Mouse (Mus musculus): ENCODE data around the gene Agfg2. TPM values are rescaled to one million over a fixed set of nuclear protein-coding genes. Genes with fewer than 3 reads are reported as not detected.
A peak's percentile ranks its signal among the peaks of the same experiment; 100 is the strongest.
"Not testable (repeated sequence)": the region's sequence is repeated elsewhere in the genome, so short reads cannot be mapped to it uniquely, and the experiment has no call there.

Agfg2 gene
- polyA plus RNA-seq, 1 experiment from 2014 or later, result 16.4 TPM

DNA sequence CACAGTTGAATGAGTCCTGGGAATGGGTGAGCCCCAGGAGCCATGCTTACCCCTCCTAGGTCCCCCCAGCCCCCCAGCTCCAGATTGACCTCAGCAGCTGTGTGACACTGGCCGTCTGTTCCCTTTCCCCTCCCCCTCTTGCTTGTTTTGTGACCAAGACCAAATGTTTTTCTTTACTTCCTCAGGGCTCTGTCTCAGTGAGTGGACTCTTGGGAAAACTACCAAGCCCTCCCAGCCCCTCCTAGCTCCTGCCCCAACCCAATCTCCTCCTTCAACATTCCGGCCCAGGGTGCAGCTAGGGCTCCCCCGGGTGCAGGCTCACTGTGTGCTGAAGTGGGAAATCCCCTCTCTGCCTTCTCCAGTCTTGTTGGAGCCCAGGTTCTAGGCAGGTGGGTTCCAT is 53.9 kb downstream of the Agfg2 start:
- WGBS, result 25% methylated on average over 3 of the region's 3 CpGs
- Histone ChIP-seq H3K4me2 (ENCODE audit: low read length) (peak overlapping the region; percentile 80), H3K27ac (ENCODE audit: low read depth) (peak overlapping the region; percentile 94), H3K4me3 (ENCODE audit: low read depth, low read length) (peak overlapping the region; percentile 18; the same call in 1 of the 2 replicates), H3K9ac (ENCODE audit: low read length) (peak overlapping the region; percentile 20), H3K9me3 (ENCODE audit: control insufficient read depth, low read length) (no peaks in the 10 kb centered on the region), H3K4me1 (replicated peaks; ENCODE audit: control insufficient read depth, insufficient read depth, low read length) (peaks cover 29% of the 10 kb centered on the region), H3K36me3 (ENCODE audit: control insufficient read depth, insufficient read depth, low read length) (peaks cover 23% of the 10 kb centered on the region), H3K27me3 (replicated peaks; ENCODE audit: control insufficient read depth, insufficient read depth, low read length) (no peaks in the 10 kb centered on the region)
- DNase-seq (ENCODE audit: low spot score) (no peak), ATAC-seq (replicated peaks; ENCODE audit: low FRiP score, low TSS enrichment, low read depth) (no peak)

DNA sequence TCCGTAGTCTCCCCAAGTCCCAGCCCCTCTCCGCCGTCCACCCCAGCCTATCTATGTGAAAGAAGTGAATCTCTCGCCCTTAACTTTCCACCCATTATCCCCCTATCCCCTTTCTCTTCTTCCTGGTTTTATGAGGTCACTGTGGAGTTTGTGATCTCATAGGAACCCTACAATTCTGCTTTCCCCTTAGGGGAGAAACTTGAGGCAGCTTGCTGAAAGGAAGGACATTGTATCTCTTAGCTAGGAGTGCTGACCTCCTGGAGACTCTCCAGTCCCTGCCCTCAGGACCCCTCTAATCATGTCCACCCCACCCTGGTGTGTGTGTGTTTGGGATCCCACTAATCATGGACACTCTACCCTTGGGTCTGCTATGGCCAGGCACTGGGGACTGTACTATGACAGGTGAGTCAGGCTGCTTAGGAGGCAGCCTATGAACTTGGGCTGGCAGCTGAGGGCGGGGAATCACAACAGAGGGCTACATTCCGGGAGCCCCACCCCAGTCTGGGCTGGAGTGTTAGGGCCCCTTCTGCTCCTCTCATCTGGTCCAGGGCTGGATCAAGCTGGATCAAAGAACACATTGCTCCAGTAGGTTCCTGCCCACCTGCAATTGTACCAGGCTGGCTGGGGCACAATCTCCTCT is 54.5 kb downstream of the Agfg2 start:
- peaks cover 17% of the 10 kb centered on the region for H3K36me3 ChIP-seq (ENCODE audit: control insufficient read depth, insufficient read depth, low read length)
- H3K4me1 ChIP-seq (replicated peaks; ENCODE audit: control insufficient read depth, insufficient read depth, low read length), result peaks cover 29% of the 10 kb centered on the region
- H3K9me3 ChIP-seq (ENCODE audit: control insufficient read depth, low read length), result no peaks in the 10 kb centered on the region
- H3K4me2 ChIP-seq (ENCODE audit: low read length), result peak overlapping the region; percentile 80
- peak overlapping the region; percentile 94 for H3K4me3 ChIP-seq (ENCODE audit: low read depth, low read length)
- peak; percentile 13; the same call in 1 of the 2 replicates for ATAC-seq (replicated peaks; ENCODE audit: low FRiP score, low TSS enrichment, low read depth)
- peak overlapping the region; percentile 94 for H3K27ac ChIP-seq (ENCODE audit: low read depth)
- H3K9ac ChIP-seq (ENCODE audit: low read length), result peak overlapping the region; percentile 81
- WGBS, result 18% methylated on average over 6 of the region's 6 CpGs
- DNase-seq (ENCODE audit: low spot score), result no peak
- H3K27me3 ChIP-seq (replicated peaks; ENCODE audit: control insufficient read depth, insufficient read depth, low read length), result no peaks in the 10 kb centered on the region

DNA sequence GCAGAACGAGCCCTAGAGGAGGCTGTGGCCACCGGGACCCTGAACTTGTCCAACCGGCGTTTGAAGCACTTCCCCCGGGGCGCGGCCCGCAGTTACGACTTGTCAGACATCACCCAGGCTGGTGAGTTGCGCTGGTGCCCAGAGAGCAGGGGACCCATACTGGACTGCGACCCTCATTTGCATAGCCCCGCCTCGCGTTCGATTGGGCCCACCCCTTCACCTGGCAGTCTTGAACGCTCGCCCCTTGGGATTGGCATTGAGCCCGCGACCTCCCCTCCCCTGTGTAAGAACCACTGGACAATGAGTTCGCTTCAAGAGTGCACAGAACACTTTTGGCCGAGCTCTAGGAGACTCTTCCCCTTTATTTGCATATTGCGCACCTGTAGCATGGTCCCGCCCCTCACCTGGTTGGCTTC is 55.2 kb downstream of the Agfg2 start:
- ATAC-seq (replicated peaks; ENCODE audit: low FRiP score, low TSS enrichment, low read depth) (peak; percentile 61), DNase-seq (ENCODE audit: low spot score) (no peak)
- under 1% methylated on average over 23 of the region's 23 CpGs for WGBS
- peaks cover 29% of the 10 kb centered on the region for H3K4me1 ChIP-seq (replicated peaks; ENCODE audit: control insufficient read depth, insufficient read depth, low read length)
- no peaks in the 10 kb centered on the region for H3K27me3 ChIP-seq (replicated peaks; ENCODE audit: control insufficient read depth, insufficient read depth, low read length)
- peak overlapping the region; percentile 81 for H3K9ac ChIP-seq (ENCODE audit: low read length)
- no peaks in the 10 kb centered on the region for H3K9me3 ChIP-seq (ENCODE audit: control insufficient read depth, low read length)
- peak overlapping the region; percentile 94 for H3K4me3 ChIP-seq (ENCODE audit: low read depth, low read length)
- peaks cover 14% of the 10 kb centered on the region for H3K36me3 ChIP-seq (ENCODE audit: control insufficient read depth, insufficient read depth, low read length)
- H3K4me2 ChIP-seq (ENCODE audit: low read length), result peak overlapping the region; percentile 80
- H3K27ac ChIP-seq (ENCODE audit: low read depth), result peak overlapping the region; percentile 94

DNA sequence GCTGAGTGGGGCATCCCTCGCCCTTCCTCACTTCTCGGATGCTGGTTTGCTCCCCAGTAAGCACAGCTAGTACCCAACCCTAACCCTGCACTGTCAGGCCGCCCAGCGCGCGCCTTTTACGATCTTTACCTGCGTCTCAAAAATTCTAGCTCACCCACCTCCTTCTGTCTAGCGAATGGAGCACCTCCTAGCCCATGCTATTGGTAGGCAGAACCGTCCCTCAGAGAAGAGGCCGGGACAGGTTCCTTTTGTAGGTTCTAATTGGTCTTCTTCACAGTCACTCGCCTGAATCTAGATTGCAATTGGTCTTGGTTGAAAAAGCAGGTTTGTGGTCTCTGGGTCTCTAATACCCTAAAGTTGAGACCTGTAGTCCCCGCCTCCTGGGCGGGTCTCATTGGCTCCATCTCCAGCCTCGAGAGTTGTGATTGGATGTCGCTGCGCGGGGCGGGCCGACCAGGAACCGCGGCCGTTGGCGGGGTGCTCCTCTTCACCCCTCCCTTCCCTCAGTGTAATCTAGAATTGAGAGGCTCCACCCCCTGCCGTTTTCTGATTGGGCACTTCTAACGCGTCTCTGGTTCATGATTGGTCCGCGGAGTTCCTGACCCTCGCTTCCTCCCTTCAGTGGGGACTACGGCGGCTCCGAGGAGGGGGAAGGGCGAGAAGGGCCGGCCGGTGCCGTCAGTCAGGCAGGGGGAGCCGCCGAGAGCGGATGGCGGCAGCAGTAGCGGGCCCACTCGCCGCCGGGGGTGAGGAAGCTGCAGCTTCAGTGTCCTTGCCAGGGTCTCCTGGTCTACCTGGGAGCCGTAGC is 55.8 kb downstream of the Agfg2 start, which contains the start of the genes Fbxo24, Lrch4 and Gm20605:
Fbxo24 (minus strand) TSS at position 505 of the 808 bp plus-strand sequence.
Lrch4 (plus strand) TSS at position 624 of the 808 bp plus-strand sequence.
Gm20605 (plus strand) TSS at position 678 of the 808 bp plus-strand sequence.
- peak; percentile 97 for ATAC-seq (replicated peaks; ENCODE audit: low FRiP score, low TSS enrichment, low read depth)
- Histone ChIP-seq H3K27me3 (replicated peaks; ENCODE audit: control insufficient read depth, insufficient read depth, low read length) (no peaks in the 10 kb centered on the region), H3K4me3 (ENCODE audit: low read depth, low read length) (peak within 1 kb of the TSS; percentile 94), H3K4me2 (ENCODE audit: low read length) (peak within 1 kb of the TSS; percentile 80), H3K9me3 (ENCODE audit: control insufficient read depth, low read length) (no peaks in the 10 kb centered on the region), H3K9ac (ENCODE audit: low read length) (peak within 1 kb of the TSS; percentile 81), H3K36me3 (ENCODE audit: control insufficient read depth, insufficient read depth, low read length) (peaks cover 8% of the 10 kb centered on the region), H3K27ac (ENCODE audit: low read depth) (peak within 1 kb of the TSS; percentile 94), H3K4me1 (replicated peaks; ENCODE audit: control insufficient read depth, insufficient read depth, low read length) (peaks cover 29% of the 10 kb centered on the region)
- peak; percentile 95 for DNase-seq (ENCODE audit: low spot score)
- WGBS, result under 1% methylated on average over 45 of the region's 46 CpGs

DNA sequence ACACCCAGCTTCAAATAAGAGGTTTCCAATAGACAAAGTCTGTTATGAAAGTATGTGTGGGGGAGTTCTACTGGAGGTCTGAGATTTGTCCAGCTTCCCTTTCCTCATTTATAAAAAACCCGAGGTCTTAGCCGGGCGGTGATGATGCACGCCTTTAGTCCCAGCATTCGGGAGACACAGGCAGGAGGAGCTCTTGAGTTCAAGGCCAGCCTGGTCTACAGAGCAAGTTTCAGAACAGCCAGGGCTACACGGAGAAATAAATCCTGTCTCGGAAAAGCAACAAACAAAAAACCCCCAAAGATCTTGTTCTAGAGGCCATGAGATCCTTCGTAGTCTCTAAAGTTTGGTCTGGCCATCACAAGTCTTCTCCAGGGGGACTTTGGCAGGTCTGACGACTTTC is 56.5 kb downstream of the Agfg2 start:
- H3K9ac ChIP-seq (ENCODE audit: low read length), result peak overlapping the region; percentile 51
- DNase-seq (ENCODE audit: low spot score), result no peak
- H3K9me3 ChIP-seq (ENCODE audit: control insufficient read depth, low read length), result no peaks in the 10 kb centered on the region
- peaks cover 29% of the 10 kb centered on the region for H3K4me1 ChIP-seq (replicated peaks; ENCODE audit: control insufficient read depth, insufficient read depth, low read length)
- peak overlapping the region; percentile 80 for H3K27ac ChIP-seq (ENCODE audit: low read depth)
- no peak for ATAC-seq (replicated peaks; ENCODE audit: low FRiP score, low TSS enrichment, low read depth)
- H3K4me3 ChIP-seq (ENCODE audit: low read depth, low read length), result peak overlapping the region; percentile 94
- 0% methylated on average over 9 of the region's 9 CpGs for WGBS
- H3K4me2 ChIP-seq (ENCODE audit: low read length), result peak overlapping the region; percentile 59
- no peaks in the 10 kb centered on the region for H3K27me3 ChIP-seq (replicated peaks; ENCODE audit: control insufficient read depth, insufficient read depth, low read length)
- peaks cover 2% of the 10 kb centered on the region; the same call in 1 of the 2 replicates for H3K36me3 ChIP-seq (ENCODE audit: control insufficient read depth, insufficient read depth, low read length)

DNA sequence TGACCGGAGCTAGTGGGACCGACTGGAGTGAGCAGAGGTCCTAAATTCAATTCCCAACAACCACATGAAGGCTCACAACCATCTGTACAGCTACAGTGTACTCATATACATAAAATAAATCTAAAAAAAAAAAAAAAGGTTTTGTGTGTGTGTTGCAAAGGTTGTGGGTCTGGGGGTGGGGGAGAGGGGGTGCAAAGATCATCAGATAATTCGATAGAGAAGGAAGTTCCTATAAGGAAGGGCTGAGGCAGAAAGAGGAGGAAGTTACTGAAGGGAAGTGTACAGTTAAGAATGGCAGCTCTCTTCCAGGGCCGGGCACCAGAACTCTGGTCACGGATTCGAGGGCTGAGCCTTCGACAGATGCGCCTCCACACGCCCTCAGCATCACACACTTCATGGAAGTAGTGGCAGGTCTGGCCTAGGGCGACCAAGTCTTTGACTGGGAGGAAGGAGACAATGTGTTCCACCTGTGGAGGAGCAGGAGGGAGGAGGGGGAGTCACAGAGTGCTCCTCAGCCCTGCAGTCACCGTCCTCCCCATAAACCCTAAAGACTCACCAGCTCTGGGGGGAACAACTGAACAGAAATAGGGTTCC is 60.5 kb downstream of the Agfg2 start:
- WGBS, result 78% methylated on average over 11 of the region's 11 CpGs
- no peak overlapping the region for H3K4me3 ChIP-seq (ENCODE audit: low read depth, low read length)
- no peaks in the 10 kb centered on the region for H3K27me3 ChIP-seq (replicated peaks; ENCODE audit: control insufficient read depth, insufficient read depth, low read length)
- no peaks in the 10 kb centered on the region for H3K9me3 ChIP-seq (ENCODE audit: control insufficient read depth, low read length)
- H3K27ac ChIP-seq (ENCODE audit: low read depth), result no peak overlapping the region
- peaks cover 8% of the 10 kb centered on the region for H3K4me1 ChIP-seq (replicated peaks; ENCODE audit: control insufficient read depth, insufficient read depth, low read length)
- no peak overlapping the region for H3K4me2 ChIP-seq (ENCODE audit: low read length)
- H3K9ac ChIP-seq (ENCODE audit: low read length), result no peak overlapping the region
- ATAC-seq (replicated peaks; ENCODE audit: low FRiP score, low TSS enrichment, low read depth) (no peak), DNase-seq (ENCODE audit: low spot score) (no peak)
- H3K36me3 ChIP-seq (ENCODE audit: control insufficient read depth, insufficient read depth, low read length), result no peaks in the 10 kb centered on the region

DNA sequence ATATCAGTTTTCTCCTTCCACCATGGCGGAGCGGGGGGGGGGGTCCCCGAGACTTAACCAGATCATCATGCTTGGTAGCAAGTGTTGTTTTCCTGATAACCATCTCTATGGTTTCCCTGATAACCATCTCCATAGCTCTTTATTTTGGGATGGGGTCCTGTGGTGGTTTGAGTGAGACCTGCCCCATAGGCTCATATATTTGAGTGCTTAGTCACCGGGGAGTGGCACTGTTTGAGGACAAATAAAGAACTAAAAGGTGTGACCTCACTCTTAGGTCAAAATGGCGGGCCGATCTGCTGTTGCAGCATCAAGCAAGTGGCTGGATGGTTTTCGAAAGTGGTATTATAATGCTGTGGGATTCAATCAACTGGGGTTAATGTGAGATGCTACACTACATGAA is 69.2 kb downstream of the Agfg2 start:
- ATAC-seq (replicated peaks; ENCODE audit: low FRiP score, low TSS enrichment, low read depth), result no peak
- 84% methylated on average over 7 of the region's 7 CpGs for WGBS
- DNase-seq (ENCODE audit: low spot score), result no peak

DNA sequence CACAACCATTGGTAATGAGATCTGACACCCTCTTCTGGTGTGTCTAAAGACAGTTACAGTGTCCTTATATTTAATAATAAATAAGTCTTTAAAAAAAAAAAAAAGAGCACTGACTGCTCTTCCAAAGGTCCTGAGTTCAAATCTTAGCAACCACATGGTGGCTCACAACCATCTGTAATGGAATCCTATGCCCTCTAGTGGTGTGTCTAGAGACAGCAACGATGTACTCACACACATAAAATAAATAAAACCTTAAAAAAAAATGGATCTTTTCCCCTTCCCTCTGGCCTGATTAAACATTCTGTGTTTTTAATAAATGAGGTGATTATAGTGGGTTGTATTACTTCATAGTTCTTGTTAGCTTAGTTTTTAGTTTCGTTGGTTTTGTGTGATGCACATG is 69.6 kb downstream of the Agfg2 start:
- H3K4me3 ChIP-seq (ENCODE audit: low read depth, low read length); DNase-seq (ENCODE audit: low spot score); H3K36me3 ChIP-seq (ENCODE audit: control insufficient read depth, insufficient read depth, low read length); H3K27ac ChIP-seq (ENCODE audit: low read depth); ATAC-seq (replicated peaks; ENCODE audit: low FRiP score, low TSS enrichment, low read depth); H3K4me2 ChIP-seq (ENCODE audit: low read length); H3K9ac ChIP-seq (ENCODE audit: low read length); H3K27me3 ChIP-seq (replicated peaks; ENCODE audit: control insufficient read depth, insufficient read depth, low read length); H3K9me3 ChIP-seq (ENCODE audit: control insufficient read depth, low read length): not testable (repeated sequence)
- 92% methylated on average over 2 of the region's 2 CpGs for WGBS
- H3K4me1 ChIP-seq (replicated peaks; ENCODE audit: control insufficient read depth, insufficient read depth, low read length), result peaks cover 30% of the 10 kb centered on the region

More for the DNA sequence above, 69.2 kb downstream of the Agfg2 start:
- no peak overlapping the region for H3K4me3 ChIP-seq (ENCODE audit: low read depth, low read length)
- no peaks in the 10 kb centered on the region for H3K27me3 ChIP-seq (replicated peaks; ENCODE audit: control insufficient read depth, insufficient read depth, low read length)
- no peak overlapping the region for H3K4me2 ChIP-seq (ENCODE audit: low read length)
- H3K4me1 ChIP-seq (replicated peaks; ENCODE audit: control insufficient read depth, insufficient read depth, low read length), result peaks cover 27% of the 10 kb centered on the region
- no peaks in the 10 kb centered on the region for H3K9me3 ChIP-seq (ENCODE audit: control insufficient read depth, low read length)
- no peak overlapping the region for H3K27ac ChIP-seq (ENCODE audit: low read depth)
- no peak overlapping the region for H3K9ac ChIP-seq (ENCODE audit: low read length)
- no peaks in the 10 kb centered on the region for H3K36me3 ChIP-seq (ENCODE audit: control insufficient read depth, insufficient read depth, low read length)

Data from intestine, embryonic 14.5 days (tissue).